ENCODE assay signal across 8 mouse cellular contexts in the genomic region with DNA sequence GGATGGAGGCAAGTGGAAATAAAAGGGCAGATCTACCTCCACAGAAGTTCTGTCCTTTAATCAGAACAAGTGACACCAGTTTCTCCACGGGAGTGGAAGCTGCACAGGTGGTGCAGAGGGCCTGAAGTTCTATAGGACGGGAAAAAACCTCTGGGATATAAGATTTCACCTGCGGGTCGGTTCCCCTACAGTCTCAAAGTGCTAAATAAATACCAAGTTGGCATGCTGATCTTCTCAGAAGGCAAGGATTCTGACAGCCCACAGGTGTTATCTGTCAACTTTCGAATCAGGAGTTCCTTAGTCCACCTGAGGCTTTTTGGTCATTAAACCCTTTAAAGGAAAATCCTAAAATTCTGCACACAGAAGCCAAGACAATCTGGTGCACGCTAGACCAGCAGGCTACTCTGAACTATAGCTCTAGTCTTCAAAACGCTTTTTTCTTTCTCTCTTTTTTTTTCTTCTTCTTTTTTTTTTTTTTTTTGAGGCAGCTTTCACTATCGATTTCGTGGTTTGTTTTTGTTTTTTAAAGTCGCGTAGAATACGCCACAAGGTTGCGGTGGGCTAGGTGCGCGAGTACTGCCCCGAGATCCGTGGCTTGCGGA. TPM values are rescaled to one million over a fixed set of nuclear protein-coding genes. Genes with fewer than 3 reads are reported as not detected.
DNase-seq lines count a peak whose midpoint lies in the region; ATAC-seq and TF ChIP-seq lines count a peak whose summit lies in the region.

No protein-coding gene starts in this region.

- peaks cover 21% of the 10 kb centered on the region for H3K4me1 ChIP-seq in forebrain, embryonic 16.5 days (replicated peaks; ENCODE audit: control insufficient read depth, insufficient read depth, low read length)
- H3K4me1 ChIP-seq in kidney, postnatal 0 days (replicated peaks; ENCODE audit: insufficient read depth, low read length): peaks cover 10% of the 10 kb centered on the region; the same call in 1 of the 2 replicates
- H3K4me1 ChIP-seq in neural tube, embryonic 11.5 days (ENCODE audit: control insufficient read depth, insufficient read depth, low read length): peaks cover 9% of the 10 kb centered on the region; the same call in 1 of the 2 replicates

- under 1% methylated on average over 18 of the region's 18 CpGs for WGBS in forebrain, embryonic 16.5 days
- WGBS in kidney, postnatal 0 days: under 1% methylated on average over 18 of the region's 18 CpGs
- WGBS in neural tube, embryonic 11.5 days: 2% methylated on average over 18 of the region's 18 CpGs

- no peaks in the 10 kb centered on the region for H3K9me3 ChIP-seq in forebrain, embryonic 16.5 days (ENCODE audit: control insufficient read depth, low read length)
- no peaks in the 10 kb centered on the region for H3K9me3 ChIP-seq in kidney, postnatal 0 days (replicated peaks; ENCODE audit: low read length)
- no peaks in the 10 kb centered on the region for H3K9me3 ChIP-seq in neural tube, embryonic 11.5 days (ENCODE audit: control insufficient read depth, low read length)

- peak; percentile 0; the same call in 1 of the 2 replicates for ATAC-seq in forebrain, embryonic 16.5 days
- ATAC-seq in kidney, postnatal 0 days (replicated peaks; ENCODE audit: low FRiP score, low read depth): no peak
- no peak for ATAC-seq in neural tube, embryonic 11.5 days (ENCODE audit: insufficient read depth, low FRiP score, low TSS enrichment)

- DNase-seq in layer of hippocampus, adult 2 months (ENCODE audit: low spot score in 2 of 2): no peak
- no peak for DNase-seq in layer of hippocampus, adult 8-10 months (ENCODE audit: low spot score in 2 of 2)
- DNase-seq in c-Kit-negative CD71-positive TER-119-positive erythroid progenitor cells, embryonic 14.5 days (ENCODE audit: low read depth, low spot score): peak; percentile 15
- DNase-seq in kidney, postnatal 0 days (ENCODE audit: low spot score): peak; percentile 33
- peak; percentile 11 for DNase-seq in neural tube, embryonic 11.5 days (ENCODE audit: low spot score)
- no peak for DNase-seq in urinary bladder, postnatal 36 days (ENCODE audit: low spot score in 2 of 2)
- DNase-seq in yolk sac, embryonic 10.5 days (ENCODE audit: low spot score): no peak

- TF ChIP-seq CTCF in layer of hippocampus, adult 2 months (conservative IDR thresholded peaks at IDR 0.05): no peak
- TF ChIP-seq CTCF in kidney, postnatal 0 days (IDR thresholded peaks at IDR 0.05; ENCODE audit: low read depth): no peak

- H3K27me3 ChIP-seq in forebrain, embryonic 16.5 days (replicated peaks; ENCODE audit: control insufficient read depth, insufficient read depth, low read length): no peaks in the 10 kb centered on the region
- no peaks in the 10 kb centered on the region for H3K27me3 ChIP-seq in kidney, postnatal 0 days (ENCODE audit: insufficient read depth, low read length)
- H3K27me3 ChIP-seq in neural tube, embryonic 11.5 days (ENCODE audit: control insufficient read depth, insufficient read depth, low read length): no peaks in the 10 kb centered on the region

- peak overlapping the region; percentile 95 for H3K27ac ChIP-seq in layer of hippocampus, adult 2 months
- peak overlapping the region; percentile 97 for H3K27ac ChIP-seq in forebrain, embryonic 16.5 days (ENCODE audit: low read length)
- H3K27ac ChIP-seq in kidney, postnatal 0 days: peak overlapping the region; percentile 95
- peak overlapping the region; percentile 78 for H3K27ac ChIP-seq in neural tube, embryonic 11.5 days (ENCODE audit: low read depth, low read length)

- no peaks in the 10 kb centered on the region for H3K36me3 ChIP-seq in forebrain, embryonic 16.5 days (ENCODE audit: control insufficient read depth, insufficient read depth)
- no peaks in the 10 kb centered on the region for H3K36me3 ChIP-seq in kidney, postnatal 0 days (ENCODE audit: insufficient read depth, low read length)
- H3K36me3 ChIP-seq in neural tube, embryonic 11.5 days (ENCODE audit: control insufficient read depth, insufficient read depth, low read length): no peaks in the 10 kb centered on the region

- peak overlapping the region; percentile 86 for H3K4me2 ChIP-seq in forebrain, embryonic 16.5 days (ENCODE audit: low read length)
- H3K4me2 ChIP-seq in kidney, postnatal 0 days (ENCODE audit: low read length): peak overlapping the region; percentile 63
- H3K4me2 ChIP-seq in neural tube, embryonic 11.5 days (ENCODE audit: low read depth): peak overlapping the region; percentile 43

- H3K9ac ChIP-seq in forebrain, embryonic 16.5 days (replicated peaks; ENCODE audit: low read depth, low read length): peak overlapping the region; percentile 73
- H3K9ac ChIP-seq in kidney, postnatal 0 days (ENCODE audit: low read depth, low read length): peak overlapping the region; percentile 70
- peak overlapping the region; percentile 59 for H3K9ac ChIP-seq in neural tube, embryonic 11.5 days (ENCODE audit: low read length)

- peak overlapping the region; percentile 64 for H3K4me3 ChIP-seq in layer of hippocampus, adult 2 months
- H3K4me3 ChIP-seq in forebrain, embryonic 16.5 days (replicated peaks; ENCODE audit: low read length): peak overlapping the region; percentile 100
- H3K4me3 ChIP-seq in kidney, postnatal 0 days (replicated peaks; ENCODE audit: low read depth, low read length): peak overlapping the region; percentile 81
- peak overlapping the region; percentile 91 for H3K4me3 ChIP-seq in neural tube, embryonic 11.5 days (ENCODE audit: low read depth, low read length)

RNA-seq across cellular contexts. Expression of gene Rapgef6, which starts 0.6 kb away (rescaled TPM):
- total RNA-seq in layer of hippocampus, adult 2 months (2021): 10 to 100 TPM; 42.9 to 53.3 TPM
- 10 to 100 TPM; 39.3 to 51.0 (median 45.2) TPM for total RNA-seq in layer of hippocampus, adult 8-10 months (2022)
- 32.5 and 40.9 TPM in 2 replicates for polyA plus RNA-seq in forebrain, embryonic 16.5 days (2015; fragmentation: Nextera tagmentation; extraction: Ambion mirVana)
- polyA plus RNA-seq in kidney, postnatal 0 days (2015; fragmentation: Nextera tagmentation; extraction: Ambion mirVana): 20.3 and 20.9 TPM in 2 replicates
- 30.8 and 31.5 TPM in 2 replicates for polyA plus RNA-seq in neural tube, embryonic 11.5 days (2014; fragmentation: Nextera tagmentation; extraction: Ambion mirVana)

Comparison
In these comparisons a context has a peak if more than half of its experiments do, and no peak if none do; other contexts are left out.
1. DNase-seq: peak in c-Kit-negative CD71-positive TER-119-positive erythroid progenitor cells, embryonic 14.5 days (single experiment), kidney, postnatal 0 days (single experiment) and neural tube, embryonic 11.5 days (single experiment); none in layer of hippocampus, adult 2 months (0 of 2), layer of hippocampus, adult 8-10 months (0 of 2), urinary bladder, postnatal 36 days (0 of 2) and yolk sac, embryonic 10.5 days (single experiment).
2. Peak in every context shown above with its lines, with median percentiles within 50 percentile points of each other: H3K27ac ChIP-seq, H3K4me3 ChIP-seq, H3K4me2 ChIP-seq and H3K9ac ChIP-seq.